Mouse (Mus musculus) lung, adult 2 months (tissue): Measurements from ENCODE around the gene Mlip.

Experiments used
- CTCF ChIP-seq: fragments of 200-500 bp; IDR thresholded peaks from 2 replicates; pipeline ENCODE4 v1.5.1; 2011; ENCODE audit warnings: mild to moderate bottlenecking, low read length, control low read depth; ENCODE audit not compliant: insufficient read depth
- POLR2A ChIP-seq: fragments of 200-500 bp; IDR thresholded peaks from 2 replicates; pipeline ENCODE4 v1.6.1; 2011; ENCODE audit warnings: low read depth, mild to moderate bottlenecking, control low read depth, low read length, borderline replicate concordance; ENCODE audit errors: extremely low read depth

GRCm38 (mm10) chr9:77258265-77258664 lies 94.5 kb downstream of the Mlip start:
- TF ChIP-seq POLR2A (no peak), CTCF (no peak)
